Comparison of ENCODE assay signal across 12 mouse cellular contexts in the genomic region with DNA sequence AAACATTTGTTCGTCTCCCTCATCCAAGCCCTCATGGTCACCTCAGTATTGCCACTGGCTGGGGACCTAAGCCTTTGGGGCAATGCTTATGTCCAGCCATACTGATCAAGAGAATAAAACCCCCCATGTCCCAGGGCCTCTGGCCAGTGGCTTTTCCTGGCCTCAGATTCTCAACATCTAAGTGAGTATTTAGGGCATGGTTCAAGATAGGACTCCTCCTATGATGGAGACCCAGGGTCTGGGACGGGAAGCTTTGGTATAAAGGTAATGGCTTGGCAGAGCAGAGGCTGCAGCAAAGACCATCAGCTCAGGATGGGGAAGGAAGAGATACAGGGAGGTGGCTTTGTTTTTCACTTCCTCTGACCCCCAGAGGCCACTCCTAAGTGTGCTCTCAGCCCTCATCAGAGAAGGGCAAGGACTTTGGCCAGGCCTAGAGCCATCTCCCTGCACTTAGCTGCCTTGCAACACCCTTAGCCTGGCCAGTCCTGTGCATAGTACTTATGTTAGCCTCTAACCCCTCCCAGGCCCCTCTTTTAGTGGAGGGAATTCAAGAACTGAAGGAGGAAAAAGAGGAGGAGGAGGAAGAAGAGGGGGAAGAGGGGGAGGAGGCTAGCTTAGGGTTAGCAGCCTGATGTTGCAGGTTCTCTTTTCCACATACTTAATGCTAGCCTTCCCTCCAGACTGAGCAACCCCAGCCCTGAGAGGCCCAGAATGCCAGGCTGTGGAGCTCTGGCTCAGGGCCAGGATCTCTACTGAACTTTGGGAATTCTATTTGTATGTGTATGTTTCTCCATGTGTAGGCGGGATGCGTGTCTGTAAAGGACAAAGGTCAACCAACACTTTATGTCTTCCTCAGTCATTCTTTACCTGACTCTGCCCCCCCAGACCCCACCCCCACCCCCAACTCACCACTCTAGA. TPM values are rescaled to one million over a fixed set of nuclear protein-coding genes. Genes with fewer than 3 reads are reported as not detected.
DNase-seq lines count a peak whose midpoint lies in the region; ATAC-seq and TF ChIP-seq lines count a peak whose summit lies in the region.
"Had no signal": no experiment of that assay in that cellular context is flagged by ENCODE, and none has a peak within 500 bp of the region (broad histone marks: within the 10 kb centered on the region; RNA-seq: fewer than 3 reads in every experiment).

No protein-coding gene starts in this region.

- peaks cover 35% of the 10 kb centered on the region for H3K4me1 ChIP-seq in heart, embryonic 12.5 days (replicated peaks)
- H3K4me1 ChIP-seq in heart, embryonic 10.5 days = peaks cover 45% of the 10 kb centered on the region
- H3K4me1 ChIP-seq in lung, embryonic 14.5 days (ENCODE audit: insufficient read depth) = peaks cover 13% of the 10 kb centered on the region; the same call in 1 of the 2 replicates
- peaks cover 5% of the 10 kb centered on the region; the same call in 1 of the 2 replicates for H3K4me1 ChIP-seq in lung, adult 2 months (ENCODE audit: control insufficient read depth, insufficient read depth, low read length)

- H3K27me3 ChIP-seq in heart, embryonic 12.5 days (replicated peaks) = no peaks in the 10 kb centered on the region
- H3K27me3 ChIP-seq in heart, embryonic 10.5 days (ENCODE audit: insufficient read depth, poor library complexity, severe bottlenecking) = no peaks in the 10 kb centered on the region
- H3K27me3 ChIP-seq in lung, embryonic 14.5 days (ENCODE audit: insufficient read depth, low read length) = no peaks in the 10 kb centered on the region
- H3K27me3 ChIP-seq in splenic B cell, adult 2 months (ENCODE audit: control insufficient read depth, insufficient read depth, low read length, poor library complexity, severe bottlenecking) = no peaks in the 10 kb centered on the region

- ATAC-seq in heart, embryonic 12.5 days (ENCODE audit: insufficient number of reproducible peaks, low FRiP score) = no peak
- ATAC-seq in lung, embryonic 14.5 days (ENCODE audit: insufficient read depth) = no peak
- peak; percentile 26 for ATAC-seq in granulocyte monocyte progenitor cell, adult 5-6 weeks (replicated peaks; ENCODE audit: poor library complexity, severe bottlenecking)
- ATAC-seq: hindbrain, postnatal 0 days had no signal

- H3K27ac ChIP-seq in heart, embryonic 12.5 days (ENCODE audit: poor library complexity, severe bottlenecking) = no peak overlapping the region
- H3K27ac ChIP-seq in heart, embryonic 10.5 days = no peak overlapping the region
- no peak overlapping the region for H3K27ac ChIP-seq in lung, embryonic 14.5 days (ENCODE audit: low read depth)
- H3K27ac ChIP-seq: hindbrain, postnatal 0 days had no signal

- H3K9me3 ChIP-seq in heart, embryonic 12.5 days (replicated peaks) = no peaks in the 10 kb centered on the region
- no peaks in the 10 kb centered on the region for H3K9me3 ChIP-seq in heart, embryonic 10.5 days
- no peaks in the 10 kb centered on the region for H3K9me3 ChIP-seq in lung, embryonic 14.5 days (ENCODE audit: low read depth, low read length)

- H3K4me3 ChIP-seq in heart, embryonic 12.5 days = no peak overlapping the region
- no peak overlapping the region for H3K4me3 ChIP-seq in heart, embryonic 10.5 days
- no peak overlapping the region for H3K4me3 ChIP-seq in lung, embryonic 14.5 days (ENCODE audit: low read depth, low read length)
- H3K4me3 ChIP-seq in lung, adult 2 months (replicated peaks; ENCODE audit: extremely low read depth, low read depth, low read length) = no peak overlapping the region

- H3K36me3 ChIP-seq in heart, embryonic 12.5 days = peaks cover 16% of the 10 kb centered on the region
- H3K36me3 ChIP-seq in heart, embryonic 10.5 days = peaks cover 19% of the 10 kb centered on the region
- peaks cover 13% of the 10 kb centered on the region for H3K36me3 ChIP-seq in lung, embryonic 14.5 days (ENCODE audit: insufficient read depth)
- H3K36me3 ChIP-seq in splenic B cell, adult 2 months (ENCODE audit: control insufficient read depth, insufficient read depth, low read length, poor library complexity, severe bottlenecking) = peaks cover 4% of the 10 kb centered on the region; the same call in 1 of the 2 replicates

- no peak for TF ChIP-seq POLR2A in lung, adult 2 months (IDR thresholded peaks at IDR 0.05; ENCODE audit: borderline replicate concordance, extremely low read depth, low read depth, low read length)

- no peak overlapping the region for H3K4me2 ChIP-seq in heart, embryonic 12.5 days
- H3K4me2 ChIP-seq in lung, embryonic 14.5 days = no peak overlapping the region

- H3K9ac ChIP-seq in heart, embryonic 12.5 days = 0 out of 2 replicates have a peak overlapping the region, but pooled peaks have one; percentile 4
- no peak overlapping the region for H3K9ac ChIP-seq in lung, embryonic 14.5 days

- no peak for TF ChIP-seq CTCF in lung, embryonic 14.5 days (IDR thresholded peaks at IDR 0.05; ENCODE audit: low read depth)
- TF ChIP-seq CTCF in lung, adult 2 months (IDR thresholded peaks at IDR 0.05; ENCODE audit: insufficient read depth, low read length) = no peak

- intact Hi-C loops in gastrocnemius, postnatal 14 days (cut with DNase I; ENCODE audit: low total_unique reads) = loop anchor here (5.0 kb wide), 1 partner anchor 82 kb away; no protein-coding TSS in a partner anchor

- 69% methylated on average over 4 of the region's 4 CpGs for WGBS in heart, embryonic 12.5 days
- 83% methylated on average over 4 of the region's 4 CpGs for WGBS in heart, embryonic 10.5 days
- WGBS in lung, embryonic 14.5 days = 68% methylated on average over 4 of the region's 4 CpGs
- WGBS in lung, adult 2 months = 70% methylated on average over 4 of the region's 4 CpGs

- no peak for DNase-seq in heart, embryonic 10.5 days (ENCODE audit: low spot score)
- DNase-seq in lung, embryonic 14.5 days = peak; percentile 52
- DNase-seq in lung, adult 2 months = no peak
- DNase-seq in splenic B cell, adult 2 months (ENCODE audit: low read depth, low spot score) = peak; percentile 44
- no peak for DNase-seq in layer of hippocampus, postnatal 14 days (ENCODE audit: low spot score in 2 of 2)
- no peak for DNase-seq in gastrocnemius, postnatal 14 days
- DNase-seq: cerebellum, adult 11 months; thymus, adult 18-20 months had no signal

RNA-seq across cellular contexts. Expression of a gene that starts 6.4 kb away (rescaled TPM):
- polyA plus RNA-seq in heart, embryonic 12.5 days (2016; fragmentation: Nextera tagmentation; extraction: Ambion mirVana) = 45.6 and 47.7 TPM in 2 replicates
- polyA plus RNA-seq in heart, embryonic 10.5 days (2016; fragmentation: Nextera tagmentation; extraction: Ambion mirVana) = 40.7 and 66.1 TPM in 2 replicates
- 36.8 and 43.1 TPM in 2 replicates for polyA plus RNA-seq in lung, embryonic 14.5 days (2014; fragmentation: Nextera tagmentation; extraction: Ambion mirVana)
- polyA plus RNA-seq in lung, adult 2 months (2012; rRNA removed) = 55.4 and 64.1 TPM in 2 replicates
- total RNA-seq in granulocyte monocyte progenitor cell, adult 5-6 weeks (2014; fragmentation: Nextera tagmentation) = 24.0 and 41.0 TPM in 2 replicates
- 11.9 and 18.5 TPM in 2 replicates for total RNA-seq in granulocyte monocyte progenitor cell, adult 5-6 weeks (2017)
- total RNA-seq in layer of hippocampus, postnatal 14 days (2021) = 10 to 100 TPM; 27.6 to 32.2 TPM
- total RNA-seq in gastrocnemius, postnatal 14 days (2021) = 10 to 100 TPM; 16.1 to 17.8 TPM

RNA-seq across cellular contexts. Expression of a gene that starts 21.5 kb away (rescaled TPM):
- polyA plus RNA-seq in heart, embryonic 12.5 days (2016; fragmentation: Nextera tagmentation; extraction: Ambion mirVana) = 71.4 and 75.6 TPM in 2 replicates
- 72.0 and 78.3 TPM in 2 replicates for polyA plus RNA-seq in heart, embryonic 10.5 days (2016; fragmentation: Nextera tagmentation; extraction: Ambion mirVana)
- polyA plus RNA-seq in lung, embryonic 14.5 days (2014; fragmentation: Nextera tagmentation; extraction: Ambion mirVana) = 69.9 and 76.0 TPM in 2 replicates
- 68.4 and 69.0 TPM in 2 replicates for polyA plus RNA-seq in lung, adult 2 months (2012; rRNA removed)
- 47.6 and 51.6 TPM in 2 replicates for total RNA-seq in granulocyte monocyte progenitor cell, adult 5-6 weeks (2014; fragmentation: Nextera tagmentation)
- 13.7 and 14.9 TPM in 2 replicates for total RNA-seq in granulocyte monocyte progenitor cell, adult 5-6 weeks (2017)
- total RNA-seq in layer of hippocampus, postnatal 14 days (2021) = 10 to 100 TPM; 70.8 to 76.7 TPM
- total RNA-seq in gastrocnemius, postnatal 14 days (2021) = 10 to 100 TPM; 23.1 to 25.1 TPM

RNA-seq across cellular contexts. Expression of a gene that starts 26.9 kb away (rescaled TPM):
- 10.0 and 12.6 TPM in 2 replicates for polyA plus RNA-seq in heart, embryonic 12.5 days (2016; fragmentation: Nextera tagmentation; extraction: Ambion mirVana)
- 11.2 and 17.2 TPM in 2 replicates for polyA plus RNA-seq in heart, embryonic 10.5 days (2016; fragmentation: Nextera tagmentation; extraction: Ambion mirVana)
- 4.4 and 5.0 TPM in 2 replicates for polyA plus RNA-seq in lung, embryonic 14.5 days (2014; fragmentation: Nextera tagmentation; extraction: Ambion mirVana)
- 8.4 and 10.4 TPM in 2 replicates for polyA plus RNA-seq in lung, adult 2 months (2012; rRNA removed)
- total RNA-seq in granulocyte monocyte progenitor cell, adult 5-6 weeks (2014; fragmentation: Nextera tagmentation) = 0.69 and 2.8 TPM in 2 replicates
- 0.15 TPM in 1 of 2 replicates, not detected in the other for total RNA-seq in granulocyte monocyte progenitor cell, adult 5-6 weeks (2017)
- 100 to 1,000 TPM; 663 to 756 TPM for total RNA-seq in layer of hippocampus, postnatal 14 days (2021)
- total RNA-seq in gastrocnemius, postnatal 14 days (2021) = 1 to 10 TPM; 1.5 to 2.1 TPM

RNA-seq across cellular contexts. Expression of a gene that starts 36.7 kb away (rescaled TPM):
- polyA plus RNA-seq in heart, embryonic 12.5 days (2016; fragmentation: Nextera tagmentation; extraction: Ambion mirVana) = not detected in 2 replicates
- 0.13 TPM in 1 of 2 replicates, not detected in the other for polyA plus RNA-seq in heart, embryonic 10.5 days (2016; fragmentation: Nextera tagmentation; extraction: Ambion mirVana)
- not detected in 2 replicates for polyA plus RNA-seq in lung, embryonic 14.5 days (2014; fragmentation: Nextera tagmentation; extraction: Ambion mirVana)
- polyA plus RNA-seq in lung, adult 2 months (2012; rRNA removed) = 0.62 TPM in 1 of 2 replicates, not detected in the other
- not detected in 2 replicates for total RNA-seq in granulocyte monocyte progenitor cell, adult 5-6 weeks (2014; fragmentation: Nextera tagmentation)
- total RNA-seq in granulocyte monocyte progenitor cell, adult 5-6 weeks (2017) = not detected in 2 replicates
- total RNA-seq in layer of hippocampus, postnatal 14 days (2021) = not detected
- total RNA-seq in gastrocnemius, postnatal 14 days (2021) = not detected
- total RNA-seq: hindbrain, postnatal 0 days; left cerebral cortex, postnatal 36 days had no signal
- polyA plus RNA-seq: hindbrain, postnatal 0 days had no signal

RNA-seq across cellular contexts. Expression of a gene that starts 48.4 kb away (rescaled TPM):
- polyA plus RNA-seq in heart, embryonic 12.5 days (2016; fragmentation: Nextera tagmentation; extraction: Ambion mirVana) = 27.2 and 34.0 TPM in 2 replicates
- 39.1 and 39.3 TPM in 2 replicates for polyA plus RNA-seq in heart, embryonic 10.5 days (2016; fragmentation: Nextera tagmentation; extraction: Ambion mirVana)
- 54.2 and 59.8 TPM in 2 replicates for polyA plus RNA-seq in lung, embryonic 14.5 days (2014; fragmentation: Nextera tagmentation; extraction: Ambion mirVana)
- polyA plus RNA-seq in lung, adult 2 months (2012; rRNA removed) = 1.4 and 1.6 TPM in 2 replicates
- total RNA-seq in granulocyte monocyte progenitor cell, adult 5-6 weeks (2014; fragmentation: Nextera tagmentation) = 11.9 and 25.4 TPM in 2 replicates
- 50.8 and 57.7 TPM in 2 replicates for total RNA-seq in granulocyte monocyte progenitor cell, adult 5-6 weeks (2017)
- 1 to 10 TPM; 5.0 to 6.6 TPM for total RNA-seq in layer of hippocampus, postnatal 14 days (2021)
- total RNA-seq in gastrocnemius, postnatal 14 days (2021) = 1 to 10 TPM; 5.3 TPM

Comparison
In these comparisons a context has a peak if more than half of its experiments do, and no peak if none do; other contexts are left out.
1. DNase-seq: peak in lung, embryonic 14.5 days (single experiment) and splenic B cell, adult 2 months (single experiment); none in heart, embryonic 10.5 days (single experiment), lung, adult 2 months (single experiment), layer of hippocampus, postnatal 14 days (0 of 2) and gastrocnemius, postnatal 14 days (single experiment).